Mouse (Mus musculus) limb, embryonic 12.5 days (tissue): ENCODE data around the gene Bola3. TPM values are rescaled to one million over a fixed set of nuclear protein-coding genes. Genes with fewer than 3 reads are reported as not detected.

ENCODE experiments used
- ATAC-seq: fragments of 200-750 bp; cut with Nextera tagmentation; 2 replicates; pipeline ENCODE4 v1.8.0; 2017; ENCODE audit warnings: low read depth, moderate TSS enrichment; ENCODE audit not compliant: insufficient number of reproducible peaks, insufficient read depth, low FRiP score, low TSS enrichment
- H3K27ac ChIP-seq: fragments of 300-500 bp; sonication (generic); 2 replicates; pipeline ENCODE4 v1.5.1; 2016; ENCODE audit warnings: mild to moderate bottlenecking, moderate library complexity
- H3K27me3 ChIP-seq: fragments of 300-500 bp; sonication (generic); 2 replicates; pipeline ENCODE4 v1.6.1; 2016; ENCODE audit warnings: mild to moderate bottlenecking, moderate library complexity
- H3K36me3 ChIP-seq: fragments of 300-500 bp; sonication (generic); 2 replicates; pipeline ENCODE4 v1.6.1; 2016; ENCODE audit warnings: mild to moderate bottlenecking, moderate library complexity
- H3K4me1 ChIP-seq: fragments of 300-500 bp; sonication (generic); replicated peaks from 2 replicates; pipeline ENCODE4 v1.6.1; 2016
- H3K4me2 ChIP-seq: fragments of 300-500 bp; sonication (generic); 2 replicates; pipeline ENCODE4 v1.6.1; 2016; ENCODE audit warnings: mild to moderate bottlenecking, moderate library complexity
- H3K4me3 ChIP-seq: fragments of 300-500 bp; sonication (generic); replicated peaks from 2 replicates; pipeline ENCODE4 v1.5.1; 2016; ENCODE audit warnings: mild to moderate bottlenecking
- H3K9ac ChIP-seq: fragments of 300-500 bp; sonication (generic); replicated peaks from 2 replicates; pipeline ENCODE4 v1.6.1; 2016; ENCODE audit warnings: mild to moderate bottlenecking, moderate library complexity
- H3K9me3 ChIP-seq: fragments of 300-500 bp; sonication (generic); 2 replicates; pipeline ENCODE4 v1.6.1; 2016; ENCODE audit warnings: mild to moderate bottlenecking, moderate library complexity
- WGBS: fragments of 180-500 bp; shearing (Covaris S2); methylation state at CpG from one replicate; pipeline ENCODE4 v1.1.7; 2016; 5-methylcytosine and 5-hydroxymethylcytosine counted together
- polyA plus RNA-seq: library from polyadenylated mRNA; unstranded; fragments of >200 nt; fragmentation: Nextera tagmentation; extraction: Ambion mirVana; gene quantifications from 2 replicates; pipeline ENCODE4 v1.2.1, GENCODE M21; 2016

Bola3 gene
- polyA plus RNA-seq, 1 experiment from 2014 or later: 140 TPM

DNA sequence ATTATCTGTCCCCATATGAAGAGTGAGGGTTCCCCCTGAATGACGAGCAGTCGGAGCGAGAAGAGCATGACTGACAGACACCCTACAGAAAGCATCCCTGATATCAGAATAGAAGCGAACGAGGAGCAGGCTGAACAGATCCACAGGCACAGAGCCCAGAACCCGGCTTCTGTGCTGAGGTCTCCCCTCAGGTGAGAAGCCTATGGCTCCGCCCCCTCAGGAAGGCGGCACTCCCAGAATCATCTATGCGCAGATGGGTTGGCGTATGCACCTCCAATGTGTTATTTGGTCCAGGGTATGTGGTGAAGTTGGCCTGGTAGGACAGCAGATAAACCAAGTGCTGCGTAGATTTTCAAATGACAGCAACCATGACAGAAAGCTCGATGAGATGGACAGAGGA lies 14.1 kb downstream of the Bola3 start:
- Histone ChIP-seq H3K4me2 (no peak overlapping the region), H3K27ac (no peak overlapping the region), H3K4me1 (no peaks in the 10 kb centered on the region), H3K9me3 (no peaks in the 10 kb centered on the region), H3K36me3 (peaks cover 78% of the 10 kb centered on the region), H3K9ac (no peak overlapping the region), H3K4me3 (no peak overlapping the region), H3K27me3 (no peaks in the 10 kb centered on the region)
- 91% methylated on average over 12 of the region's 12 CpGs for WGBS
- no peak for ATAC-seq

DNA sequence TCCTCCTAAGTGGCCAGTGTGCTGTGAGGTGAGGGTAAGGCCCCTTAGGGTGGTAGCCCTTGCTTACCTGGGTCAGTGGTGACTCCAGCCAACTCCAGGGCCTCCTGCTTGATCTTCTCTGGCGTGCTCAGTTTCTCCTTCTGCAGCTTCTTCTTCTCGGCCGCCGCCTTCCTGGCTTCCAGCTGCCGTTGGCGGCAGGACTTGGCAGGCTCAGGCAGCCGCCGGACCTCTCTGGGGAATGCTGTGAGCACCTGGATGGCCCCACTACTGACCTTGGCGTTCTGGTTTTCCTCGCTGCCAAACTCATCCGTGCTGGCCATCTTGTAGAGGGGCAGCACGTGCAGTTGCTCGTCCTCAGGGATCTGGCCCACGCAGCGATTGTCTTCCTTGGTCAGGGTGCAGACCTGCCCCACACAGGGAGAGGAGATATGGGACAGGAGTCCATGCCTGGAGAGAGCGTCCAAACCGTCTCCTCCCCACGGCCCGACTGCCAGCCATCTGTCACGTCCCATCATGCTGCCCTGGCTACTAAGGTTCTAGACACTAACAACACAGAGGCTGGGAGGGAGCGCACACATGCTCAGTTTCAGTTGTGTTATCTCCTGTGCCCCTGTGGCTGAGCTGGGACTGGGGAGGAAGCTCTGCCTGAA lies 21.5 kb downstream of the Bola3 start:
- Histone ChIP-seq H3K4me2 (no peak overlapping the region), H3K27ac (no peak overlapping the region), H3K9me3 (no peaks in the 10 kb centered on the region), H3K27me3 (no peaks in the 10 kb centered on the region), H3K4me3 (no peak overlapping the region), H3K9ac (no peak overlapping the region), H3K4me1 (no peaks in the 10 kb centered on the region), H3K36me3 (peaks cover 93% of the 10 kb centered on the region)
- WGBS: 90% methylated on average over 21 of the region's 21 CpGs
- ATAC-seq: no peak

DNA sequence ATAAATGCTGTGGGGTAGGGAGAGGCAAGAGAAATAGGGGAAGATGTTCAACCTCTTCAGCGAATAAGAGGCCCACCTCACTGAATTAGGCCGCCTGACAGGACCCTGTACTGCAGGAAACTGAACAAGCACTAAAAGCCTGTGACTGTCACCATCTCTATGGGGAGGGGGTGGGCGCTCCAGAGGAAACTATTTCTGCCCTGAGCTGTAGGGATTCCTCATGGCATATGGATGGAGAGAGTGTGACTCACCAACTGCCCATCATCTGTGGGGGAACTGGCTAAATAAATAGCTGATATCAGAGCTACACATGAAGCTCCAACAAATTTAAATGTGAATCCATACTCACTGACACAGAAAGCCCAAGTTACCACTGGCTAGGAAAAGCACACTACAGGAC lies 22.4 kb downstream of the Bola3 start:
- Histone ChIP-seq H3K4me1 (no peaks in the 10 kb centered on the region), H3K4me3 (no peak overlapping the region), H3K27me3 (no peaks in the 10 kb centered on the region), H3K9me3 (no peaks in the 10 kb centered on the region), H3K27ac (no peak overlapping the region), H3K36me3 (peaks cover 98% of the 10 kb centered on the region), H3K9ac (no peak overlapping the region), H3K4me2 (no peak overlapping the region)
- WGBS: 85% methylated on average over 3 of the region's 3 CpGs
- no peak for ATAC-seq

DNA sequence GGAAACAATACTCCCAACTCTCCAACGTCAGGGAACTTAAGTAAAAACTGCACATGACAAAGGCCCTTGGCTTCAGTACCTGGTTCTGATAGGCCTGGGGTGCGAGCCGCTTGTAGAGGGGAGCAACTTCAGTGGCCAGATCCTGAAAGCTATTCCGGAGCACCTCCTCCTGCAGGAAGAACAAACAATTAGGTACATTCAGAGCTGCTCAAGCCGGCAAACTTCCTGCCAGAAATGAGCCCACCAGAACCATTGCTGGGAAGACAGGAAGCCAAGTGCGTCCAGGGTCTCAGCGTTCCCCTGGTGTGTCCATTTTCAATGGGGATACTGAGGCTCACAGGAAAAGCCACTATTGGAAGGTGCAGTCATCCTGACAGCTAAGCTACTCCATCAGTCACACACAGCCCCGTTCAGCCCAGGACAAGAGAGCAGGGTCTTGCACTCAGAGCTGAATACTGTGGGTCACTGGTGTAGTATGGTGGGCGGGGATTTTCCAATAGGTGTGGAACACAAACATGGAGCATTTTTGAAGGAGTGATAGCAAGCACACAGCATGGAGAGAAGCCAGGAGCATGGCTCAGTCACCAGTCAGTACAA lies 24.9 kb downstream of the Bola3 start:
- Histone ChIP-seq H3K4me2 (no peak overlapping the region), H3K9me3 (no peaks in the 10 kb centered on the region), H3K27ac (no peak overlapping the region), H3K27me3 (no peaks in the 10 kb centered on the region), H3K4me3 (no peak overlapping the region), H3K9ac (no peak overlapping the region), H3K36me3 (peaks cover 100% of the 10 kb centered on the region), H3K4me1 (no peaks in the 10 kb centered on the region)
- no peak for ATAC-seq
- 92% methylated on average over 9 of the region's 9 CpGs for WGBS

DNA sequence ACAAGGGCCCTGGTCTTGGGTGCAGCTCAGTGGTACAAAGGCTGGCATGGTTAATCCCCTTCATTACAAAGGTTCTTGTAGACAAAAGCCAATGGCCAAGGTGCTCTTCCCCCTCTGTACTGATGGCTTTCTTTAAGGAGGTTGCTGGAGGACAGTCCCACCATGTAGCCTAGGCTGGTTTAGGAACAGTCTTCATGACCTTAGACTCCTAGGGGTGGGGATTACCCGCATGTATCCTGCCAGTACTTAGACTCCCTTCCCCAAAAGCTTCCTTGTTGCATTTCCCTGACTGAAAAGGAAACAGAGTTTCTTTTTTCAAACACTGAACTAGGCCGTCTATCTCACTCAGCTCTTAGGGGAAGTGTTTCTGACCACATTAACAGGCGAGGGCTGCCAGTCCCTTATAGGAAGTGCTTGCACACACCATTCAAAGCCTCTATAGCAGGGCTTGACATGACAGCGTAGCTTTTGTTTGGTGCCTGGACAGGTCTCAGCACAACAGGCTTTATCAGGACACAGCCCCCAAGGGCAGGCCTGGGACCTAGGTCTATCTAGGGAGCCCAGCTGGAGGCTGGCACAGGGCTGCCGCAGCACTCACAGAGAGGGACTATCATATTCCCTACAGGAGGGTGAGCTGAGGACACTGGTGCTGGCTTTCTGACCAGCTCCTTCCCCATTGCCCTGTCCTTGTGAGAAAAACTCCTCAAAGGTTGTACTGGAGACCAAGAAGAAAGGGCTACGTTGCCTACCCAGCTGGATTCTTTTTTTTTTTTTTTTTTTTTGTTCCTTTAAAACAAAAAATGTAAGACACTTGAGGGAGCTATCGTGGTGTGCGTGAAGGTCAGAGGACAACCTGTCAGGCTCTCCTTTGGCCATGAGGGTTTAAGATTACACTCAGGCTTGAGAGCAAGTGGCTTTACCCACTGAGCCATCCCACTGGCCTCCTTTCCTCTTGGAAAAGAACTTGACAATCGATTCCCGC lies 32.9 kb downstream of the Bola3 start:
- Histone ChIP-seq H3K4me1 (no peaks in the 10 kb centered on the region), H3K36me3 (peaks cover 95% of the 10 kb centered on the region), H3K9ac (no peak overlapping the region), H3K9me3 (no peaks in the 10 kb centered on the region), H3K4me2 (no peak overlapping the region), H3K27me3 (no peaks in the 10 kb centered on the region), H3K27ac (no peak overlapping the region), H3K4me3 (no peak overlapping the region)
- 93% methylated on average over 10 of the region's 10 CpGs for WGBS
- ATAC-seq: no peak

DNA sequence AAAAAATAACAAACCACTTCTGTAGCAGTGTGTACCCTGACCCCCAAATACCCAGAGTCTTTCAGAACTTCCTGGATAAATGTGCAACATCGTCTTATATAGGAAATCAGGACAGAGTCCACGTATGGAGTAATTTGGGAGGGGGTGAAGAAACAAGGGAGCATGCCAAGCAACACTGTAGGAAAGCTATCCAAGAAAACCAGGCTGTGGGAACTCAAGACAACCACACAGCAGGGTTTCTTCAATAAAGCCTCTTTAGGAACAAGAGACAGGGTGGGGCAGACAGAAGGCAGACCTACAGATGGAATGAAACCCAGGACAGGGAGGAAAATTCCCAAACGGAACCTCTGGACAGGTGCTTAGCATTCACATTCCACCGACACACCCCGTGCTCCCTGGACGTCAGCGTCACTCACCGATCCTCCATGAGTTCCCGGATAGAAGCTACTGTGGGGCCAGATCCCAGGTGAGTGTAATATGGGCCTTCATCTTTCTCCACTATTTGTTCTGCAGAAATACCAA lies 36.7 kb downstream of the Bola3 start:
- Histone ChIP-seq H3K4me1 (no peaks in the 10 kb centered on the region), H3K4me3 (no peak overlapping the region), H3K36me3 (peaks cover 72% of the 10 kb centered on the region), H3K4me2 (no peak overlapping the region), H3K9me3 (no peaks in the 10 kb centered on the region), H3K9ac (no peak overlapping the region), H3K27ac (no peak overlapping the region), H3K27me3 (no peaks in the 10 kb centered on the region)
- no peak for ATAC-seq
- WGBS: 95% methylated on average over 9 of the region's 9 CpGs

DNA sequence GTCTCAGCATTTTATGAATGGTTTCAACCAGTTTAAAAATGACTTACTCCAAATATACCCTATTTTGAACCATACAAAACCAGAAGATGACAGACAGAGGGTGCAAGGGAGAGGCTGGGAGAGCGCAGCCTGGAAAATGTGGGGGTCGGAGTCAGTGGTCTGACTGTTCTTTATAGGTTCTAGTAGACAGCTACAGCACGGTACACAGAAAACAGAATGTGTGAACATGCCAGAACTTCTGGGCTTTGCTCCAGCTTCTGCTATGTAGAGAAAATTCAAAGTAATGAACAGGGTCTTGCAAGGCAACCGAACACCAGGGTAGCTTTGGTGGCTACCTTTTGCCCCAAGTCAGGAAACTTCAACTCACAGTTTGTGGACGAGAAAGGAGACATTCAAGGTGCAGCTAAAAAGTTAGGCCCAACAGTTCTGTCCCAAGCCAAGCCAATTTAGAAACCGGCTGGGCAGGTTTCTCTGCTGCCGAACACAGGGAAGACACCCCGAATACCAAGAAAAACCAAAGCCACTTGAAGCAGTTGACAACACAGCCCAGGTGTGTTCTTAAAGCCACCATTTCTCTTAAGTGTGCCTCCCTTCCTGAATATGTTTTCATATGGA lies 43.3 kb downstream of the Bola3 start:
- Histone ChIP-seq H3K4me1 (no peaks in the 10 kb centered on the region), H3K27me3 (no peaks in the 10 kb centered on the region), H3K9me3 (no peaks in the 10 kb centered on the region), H3K4me3 (no peak overlapping the region), H3K27ac (no peak overlapping the region), H3K9ac (no peak overlapping the region), H3K4me2 (no peak overlapping the region), H3K36me3 (peaks cover 74% of the 10 kb centered on the region)
- WGBS: 90% methylated on average over 8 of the region's 8 CpGs
- ATAC-seq: no peak

DNA sequence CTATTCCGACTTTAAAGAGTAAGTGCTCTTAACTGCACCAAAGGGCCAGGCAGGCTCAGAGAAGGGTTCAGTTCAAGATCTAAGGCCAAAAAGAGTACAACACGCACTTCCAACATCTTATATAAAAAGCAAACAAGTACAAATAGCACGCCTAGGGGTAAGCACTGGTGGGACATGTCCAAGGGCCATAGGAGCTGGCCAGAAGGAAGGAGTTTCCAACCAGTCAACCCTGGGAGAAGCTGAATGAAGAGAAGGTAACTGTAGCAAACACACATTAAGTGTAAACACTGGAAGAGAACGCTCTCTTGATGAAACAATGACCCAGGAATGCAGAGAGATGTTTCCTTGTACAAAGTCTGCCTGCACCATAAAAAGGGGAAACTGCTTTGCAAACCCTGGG lies 45.2 kb downstream of the Bola3 start:
- WGBS: 96% methylated on average over 4 of the region's 4 CpGs

DNA sequence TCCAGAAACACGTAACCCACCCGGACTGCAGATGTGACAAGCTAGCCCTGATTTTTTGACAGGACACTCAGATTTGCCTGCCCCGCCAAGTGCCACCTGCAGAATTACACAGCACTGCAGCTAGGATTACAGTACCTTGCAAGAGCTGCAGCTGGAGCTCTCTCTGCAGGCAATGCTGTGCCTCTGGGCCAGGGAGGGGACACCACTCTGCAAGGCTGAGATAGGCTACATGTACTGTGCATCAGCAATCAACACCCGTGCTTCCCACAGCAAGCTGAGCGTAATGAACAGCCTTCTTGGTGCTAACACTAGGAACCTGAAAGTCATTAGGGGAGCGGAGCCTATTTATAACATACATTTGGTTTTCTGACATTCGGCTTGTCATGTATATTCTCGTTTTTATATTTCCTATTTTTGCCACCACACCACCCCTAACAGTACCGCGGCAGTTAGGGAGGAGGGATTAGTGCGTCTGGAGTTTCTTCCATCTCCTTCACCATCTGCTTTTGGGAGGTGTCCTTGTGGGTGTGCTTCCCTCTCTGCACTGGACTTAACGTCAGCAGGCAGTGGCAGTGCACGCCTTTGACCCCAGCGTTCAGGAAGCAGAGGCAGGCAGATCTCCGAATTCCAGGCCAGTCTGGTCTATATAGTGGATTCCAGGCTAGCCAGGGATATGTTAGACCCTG lies 46.7 kb downstream of the Bola3 start:
- no peaks in the 10 kb centered on the region for H3K9me3 ChIP-seq
- no peaks in the 10 kb centered on the region for H3K27me3 ChIP-seq
- no peak overlapping the region for H3K4me2 ChIP-seq
- 92% methylated on average over 15 of the region's 15 CpGs for WGBS
- H3K4me3 ChIP-seq: no peak overlapping the region
- no peak overlapping the region for H3K9ac ChIP-seq
- H3K27ac ChIP-seq: no peak overlapping the region
- ATAC-seq: no peak
- no peaks in the 10 kb centered on the region for H3K4me1 ChIP-seq
- peaks cover 94% of the 10 kb centered on the region for H3K36me3 ChIP-seq

More for the DNA sequence above, 45.2 kb downstream of the Bola3 start:
- H3K4me2 ChIP-seq: no peak overlapping the region
- H3K36me3 ChIP-seq: peaks cover 83% of the 10 kb centered on the region
- no peak overlapping the region for H3K4me3 ChIP-seq
- ATAC-seq: no peak
- H3K27me3 ChIP-seq: no peaks in the 10 kb centered on the region
- H3K9ac ChIP-seq: no peak overlapping the region
- H3K4me1 ChIP-seq: no peaks in the 10 kb centered on the region
- H3K27ac ChIP-seq: no peak overlapping the region
- no peaks in the 10 kb centered on the region for H3K9me3 ChIP-seq

DNA sequence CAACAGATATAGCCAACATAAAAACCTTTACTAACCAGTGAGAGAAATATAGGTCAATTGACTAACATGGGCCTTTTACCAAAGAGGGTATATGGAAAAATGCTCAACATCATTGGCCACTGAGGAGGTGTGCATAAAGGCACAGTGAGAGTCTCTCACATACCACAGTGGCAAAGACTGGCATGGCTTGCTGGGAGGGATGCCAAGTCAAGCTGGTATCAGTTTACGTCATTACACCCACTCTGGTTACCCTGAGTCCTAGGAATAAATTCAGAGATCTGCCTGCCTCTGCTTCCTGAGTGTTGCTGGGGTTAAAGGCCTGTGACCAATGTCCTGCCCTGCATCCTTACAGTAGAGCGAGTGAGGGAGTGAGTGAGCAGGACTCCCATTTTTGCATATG lies 47.8 kb downstream of the Bola3 start:
- 94% methylated on average over 2 of the region's 2 CpGs for WGBS
- ATAC-seq: no peak
- H3K27ac ChIP-seq: no peak overlapping the region
- no peaks in the 10 kb centered on the region for H3K27me3 ChIP-seq
- no peak overlapping the region for H3K9ac ChIP-seq
- H3K4me1 ChIP-seq: no peaks in the 10 kb centered on the region
- H3K4me2 ChIP-seq: no peak overlapping the region
- H3K36me3 ChIP-seq: peaks cover 95% of the 10 kb centered on the region
- no peak overlapping the region for H3K4me3 ChIP-seq
- H3K9me3 ChIP-seq: no peaks in the 10 kb centered on the region
